Mouse (Mus musculus) embryonic fibroblast, embryonic 13.5 days (primary cell): ENCODE data around the gene Banf2. TPM values are rescaled to one million over a fixed set of nuclear protein-coding genes. Genes with fewer than 3 reads are reported as not detected.

Source experiments
- H3K27ac ChIP-seq: 2 replicates; pipeline ENCODE4 v1.5.1; 2012; ENCODE audit warnings: low read length, control low read depth, inconsistent platforms; ENCODE audit not compliant: insufficient read depth
- H3K4me1 ChIP-seq: 2 replicates; pipeline ENCODE4 v1.6.1; 2011; ENCODE audit warnings: low read length; ENCODE audit not compliant: control insufficient read depth, insufficient read depth
- H3K4me3 ChIP-seq: 2 replicates; pipeline ENCODE4 v1.5.1; 2011; ENCODE audit warnings: mild to moderate bottlenecking, control low read depth, low read length; ENCODE audit not compliant: insufficient read depth
- CTCF ChIP-seq: IDR thresholded peaks from 2 replicates; pipeline ENCODE4 v1.5.1; 2011; ENCODE audit warnings: mild to moderate bottlenecking, control low read depth, low read length, moderate library complexity, borderline replicate concordance; ENCODE audit not compliant: insufficient read depth
- POLR2A ChIP-seq: IDR thresholded peaks from 2 replicates; pipeline ENCODE4 v1.6.1; 2011; ENCODE audit warnings: low read depth, mild to moderate bottlenecking, control low read depth, low read length, moderate library complexity
- polyA plus RNA-seq: library from polyadenylated mRNA; stranded (reverse); fragments of >200 nt; gene quantifications from 2 replicates; pipeline ENCODE4 v1.2.4, GENCODE M21; 2011; ENCODE audit warnings: low read depth; ENCODE audit not compliant: missing spikeins, insufficient read length

Gene Banf2
- polyA plus RNA-seq, 1 experiment: not detected

GRCm38 (mm10) chr2:144052410-144053065 is 19.7 kb downstream of the Banf2 start:
- TF ChIP-seq POLR2A (no peak), CTCF (no peak)
- H3K4me1 ChIP-seq: no peaks in the 10 kb centered on the region
- H3K27ac ChIP-seq: no peak overlapping the region
- H3K4me3 ChIP-seq: no peak overlapping the region

DNA sequence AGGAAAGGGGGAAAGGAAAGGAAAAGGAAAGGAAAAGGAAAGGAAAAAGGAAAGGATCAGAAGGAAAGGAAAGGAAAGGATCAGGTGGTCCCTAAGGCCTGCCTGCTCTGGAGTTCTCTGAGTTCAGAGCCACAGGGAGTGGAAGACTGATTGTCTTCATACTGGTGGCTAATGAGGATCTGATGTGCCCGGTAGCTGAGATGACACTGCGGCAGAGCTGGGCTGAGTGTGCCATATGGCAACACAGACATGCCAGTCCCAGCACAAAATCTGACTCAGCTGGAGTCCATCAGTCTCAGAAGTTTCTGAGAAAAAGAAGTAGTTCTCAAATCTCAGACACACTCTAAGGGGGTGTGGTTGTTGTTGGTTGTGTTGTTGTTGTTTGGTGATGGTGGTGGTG is 24.9 kb downstream of the Banf2 start:
- Histone ChIP-seq H3K27ac (no peak overlapping the region), H3K4me1 (no peaks in the 10 kb centered on the region), H3K4me3 (no peak overlapping the region)
- TF ChIP-seq CTCF (no peak), POLR2A (no peak)

DNA sequence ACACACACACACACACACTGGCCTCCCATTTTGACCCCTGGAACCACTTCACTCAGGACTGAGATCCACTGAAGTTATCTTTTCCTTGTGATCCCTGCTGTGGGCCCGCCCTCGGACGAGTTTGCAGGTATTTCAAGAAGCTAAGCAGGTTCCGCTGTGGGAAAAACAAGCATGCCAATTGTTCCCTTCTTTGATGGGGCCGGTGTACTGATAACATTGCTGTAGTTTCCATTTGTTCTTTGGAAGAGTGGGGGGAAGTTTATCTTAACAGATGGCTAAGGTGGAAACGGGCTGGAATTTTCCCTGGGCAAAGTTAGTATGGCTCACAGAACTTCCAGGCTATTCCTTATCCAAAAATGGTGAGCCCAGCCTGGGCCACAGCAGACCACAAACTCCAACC is 28.8 kb downstream of the Banf2 start:
- Histone ChIP-seq H3K4me1 (no peaks in the 10 kb centered on the region), H3K27ac (no peak overlapping the region), H3K4me3 (no peak overlapping the region)
- TF ChIP-seq POLR2A: no peak
- no peak for TF ChIP-seq CTCF

DNA sequence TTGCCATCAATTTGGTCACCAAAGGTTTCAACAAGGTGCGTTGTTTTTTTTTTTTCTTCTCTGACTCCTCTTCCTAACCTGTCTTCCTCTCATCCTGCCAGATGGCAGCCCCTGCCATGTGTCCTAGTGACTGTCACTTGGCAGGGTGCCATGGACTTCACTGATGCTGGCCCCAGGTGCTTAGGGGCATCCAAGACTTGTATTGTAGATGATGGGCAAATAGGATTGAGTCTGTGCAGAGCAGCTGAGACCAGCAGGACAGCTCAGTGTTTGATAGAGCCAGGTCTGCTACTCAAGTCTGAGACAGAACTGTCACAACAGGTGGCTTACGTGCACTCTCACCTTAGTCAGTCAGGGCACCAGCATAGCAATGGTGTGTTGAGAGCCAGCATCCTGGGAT is 32.6 kb downstream of the Banf2 start:
- Histone ChIP-seq H3K27ac (no peak overlapping the region), H3K4me3 (no peak overlapping the region), H3K4me1 (no peaks in the 10 kb centered on the region)
- no peak for TF ChIP-seq POLR2A
- TF ChIP-seq CTCF: no peak

DNA sequence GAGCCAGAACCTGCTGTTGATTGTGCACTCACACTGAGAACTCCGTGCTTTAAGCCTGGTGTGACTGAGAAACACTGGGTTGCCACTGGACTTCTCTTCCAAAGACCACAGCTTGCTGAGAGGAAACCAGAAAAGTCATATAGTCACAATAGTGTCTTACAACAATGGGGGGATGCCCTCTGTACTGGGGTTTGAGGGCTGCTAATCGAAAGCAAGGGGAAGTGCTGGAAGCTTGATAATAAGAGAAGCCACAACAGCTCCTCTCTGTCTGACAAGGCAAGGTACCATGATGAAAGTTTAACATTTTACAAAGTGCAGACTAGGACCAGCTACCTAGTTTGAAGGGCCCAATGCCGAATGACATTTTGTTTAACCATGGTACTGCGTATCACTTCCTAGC is 36.8 kb downstream of the Banf2 start:
- TF ChIP-seq POLR2A: no peak
- TF ChIP-seq CTCF: no peak
- no peak overlapping the region for H3K27ac ChIP-seq
- no peaks in the 10 kb centered on the region for H3K4me1 ChIP-seq
- H3K4me3 ChIP-seq: no peak overlapping the region

- Histone ChIP-seq H3K4me1 (no peaks in the 10 kb centered on the region), H3K27ac (no peak overlapping the region)
- TF ChIP-seq POLR2A (no peak), CTCF (no peak)
These were observed 37.6 kb downstream of the Banf2 start for GRCm38 (mm10) chr2:144070479-144070878.

DNA sequence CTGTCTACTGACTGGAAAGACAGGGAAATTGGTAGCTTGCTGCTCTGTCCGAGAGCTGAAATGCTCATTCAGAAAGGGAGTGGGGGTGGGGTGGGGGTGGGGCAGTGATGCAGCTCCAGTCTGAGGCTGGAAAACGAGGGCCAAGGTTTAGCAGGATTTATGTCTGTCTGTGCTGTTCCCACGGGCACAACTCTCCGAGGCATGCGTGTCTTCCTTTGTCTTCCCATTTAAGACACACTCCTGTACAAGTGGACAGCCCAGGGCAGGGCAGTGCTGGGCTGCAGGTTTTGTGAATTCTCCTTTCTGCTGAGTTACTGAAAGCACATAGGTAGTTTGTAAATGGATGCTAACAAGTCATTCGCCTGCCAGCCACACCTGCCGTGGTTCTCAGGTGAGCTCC is 39.8 kb downstream of the Banf2 start:
- H3K4me1 ChIP-seq: no peaks in the 10 kb centered on the region
- no peak overlapping the region for H3K27ac ChIP-seq
- no peak overlapping the region for H3K4me3 ChIP-seq
- TF ChIP-seq POLR2A: no peak
- no peak for TF ChIP-seq CTCF

More at GRCm38 (mm10) chr2:144070479-144070878, 37.6 kb downstream of the Banf2 start:
- no peak overlapping the region for H3K4me3 ChIP-seq

- H3K4me1 ChIP-seq: no peaks in the 10 kb centered on the region
- no peak overlapping the region for H3K4me3 ChIP-seq
- TF ChIP-seq CTCF (no peak), POLR2A (no peak)
- no peak overlapping the region for H3K27ac ChIP-seq
These were observed 41.2 kb downstream of the Banf2 start for GRCm38 (mm10) chr2:144074059-144074458.

DNA sequence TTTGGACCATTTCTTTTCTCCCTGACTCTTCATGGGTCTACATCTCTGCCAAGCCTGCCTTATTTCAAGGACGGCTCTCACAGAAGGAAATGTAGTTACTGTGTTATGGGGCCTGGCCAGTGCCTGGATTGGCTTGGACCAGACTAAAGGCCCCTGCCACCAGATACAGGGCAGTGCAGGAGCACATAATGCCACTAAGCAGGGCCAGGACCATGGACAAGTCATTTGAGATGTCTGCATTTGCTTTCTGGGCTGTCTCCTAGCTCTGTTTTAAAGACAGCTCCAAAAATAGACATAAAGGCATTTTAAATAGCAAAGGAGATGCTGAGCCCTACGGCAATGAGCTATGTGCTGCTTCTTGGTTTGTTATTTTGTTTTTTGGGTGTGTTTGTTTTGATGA is 43.8 kb downstream of the Banf2 start:
- TF ChIP-seq POLR2A: no peak
- no peak for TF ChIP-seq CTCF

GRCm38 (mm10) chr2:144078897-144079296 is 46.0 kb downstream of the Banf2 start:
- Histone ChIP-seq H3K4me3 (no peak overlapping the region), H3K27ac (no peak overlapping the region), H3K4me1 (no peaks in the 10 kb centered on the region; the same call in 1 of the 2 replicates)
- TF ChIP-seq POLR2A (no peak), CTCF (no peak)

More for the DNA sequence above, 43.8 kb downstream of the Banf2 start:
- Histone ChIP-seq H3K4me3 (no peak overlapping the region), H3K27ac (no peak overlapping the region), H3K4me1 (no peaks in the 10 kb centered on the region; the same call in 1 of the 2 replicates)
